Mouse (Mus musculus): ENCODE measurements at regions not wholly inside any gene's neighbourhood (a gene's known extent, or its start where the extent isn't known, plus 50 kb on each side); places are given as distances from the start of the nearest gene placed in this dataset.

DNA sequence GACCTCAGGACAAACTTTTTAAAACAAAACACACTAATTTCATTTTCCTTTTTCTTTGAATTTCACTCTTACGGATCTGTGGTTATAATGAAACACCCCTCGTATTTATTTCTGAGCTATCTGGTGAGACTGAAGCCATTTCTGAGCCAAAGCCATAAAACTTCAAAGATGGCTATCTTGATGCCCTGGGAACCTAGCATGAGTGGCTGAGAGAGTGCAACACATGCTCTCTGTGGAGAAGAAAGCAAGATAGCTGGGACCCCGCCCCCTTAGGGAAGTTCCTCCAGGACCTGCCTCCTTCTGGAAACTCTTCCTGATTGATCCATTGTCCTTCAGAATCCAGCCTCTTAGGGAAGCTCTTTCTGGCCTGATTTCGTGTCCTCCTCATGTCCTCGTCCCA lies 57.6 kb upstream of the Myb start:
- DNase-seq, result no peak

DNA sequence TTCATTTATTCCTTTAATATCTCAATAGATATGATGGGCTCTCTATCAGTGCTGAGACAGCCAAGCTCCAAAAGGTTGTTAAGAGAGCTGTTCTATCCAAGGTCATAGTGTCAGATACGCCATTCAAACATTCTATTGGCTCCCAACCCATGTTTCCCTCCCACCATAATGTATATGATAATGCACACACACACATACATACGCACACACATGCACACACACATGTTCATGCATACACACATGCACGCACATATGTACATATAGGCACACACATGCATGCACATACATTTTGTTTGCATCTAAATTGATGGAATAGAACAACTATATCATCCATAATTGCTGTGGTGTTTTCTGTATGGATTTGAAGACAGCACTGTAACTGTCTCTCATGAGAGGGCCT lies 60.0 kb upstream of the Myb start:
- DNase-seq, result no peak

DNA sequence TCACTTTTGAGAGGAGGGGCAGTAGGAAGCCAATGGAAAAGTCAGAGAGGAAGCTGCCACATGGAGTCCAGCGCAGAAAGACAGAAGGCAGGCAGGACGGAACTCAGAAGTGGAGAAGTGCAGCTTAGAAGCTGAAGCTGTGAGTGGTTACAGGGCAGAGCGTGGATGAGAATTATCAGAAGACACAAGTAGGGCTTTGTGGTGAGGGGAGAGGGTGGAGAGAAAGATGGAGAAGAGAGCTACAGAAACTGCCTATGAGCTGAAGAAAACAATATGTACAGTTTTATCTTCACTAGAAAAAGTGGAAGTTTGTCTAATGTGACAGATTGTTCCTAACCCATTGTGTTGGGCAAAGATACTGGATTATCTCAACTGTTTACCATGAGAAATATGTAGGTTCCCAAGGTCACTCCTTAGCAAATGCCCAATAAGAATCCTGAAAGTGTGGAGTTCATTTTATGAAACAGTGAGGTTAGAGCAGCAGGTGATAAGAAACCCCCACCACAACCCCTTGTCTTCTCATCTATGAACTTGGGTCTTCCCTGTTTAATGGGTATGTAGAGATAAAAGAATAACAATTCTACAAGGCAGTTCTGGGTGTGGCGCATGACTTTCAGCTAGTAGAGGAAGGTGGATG lies 60.6 kb upstream of the Myb start:
- no peak for DNase-seq

DNA sequence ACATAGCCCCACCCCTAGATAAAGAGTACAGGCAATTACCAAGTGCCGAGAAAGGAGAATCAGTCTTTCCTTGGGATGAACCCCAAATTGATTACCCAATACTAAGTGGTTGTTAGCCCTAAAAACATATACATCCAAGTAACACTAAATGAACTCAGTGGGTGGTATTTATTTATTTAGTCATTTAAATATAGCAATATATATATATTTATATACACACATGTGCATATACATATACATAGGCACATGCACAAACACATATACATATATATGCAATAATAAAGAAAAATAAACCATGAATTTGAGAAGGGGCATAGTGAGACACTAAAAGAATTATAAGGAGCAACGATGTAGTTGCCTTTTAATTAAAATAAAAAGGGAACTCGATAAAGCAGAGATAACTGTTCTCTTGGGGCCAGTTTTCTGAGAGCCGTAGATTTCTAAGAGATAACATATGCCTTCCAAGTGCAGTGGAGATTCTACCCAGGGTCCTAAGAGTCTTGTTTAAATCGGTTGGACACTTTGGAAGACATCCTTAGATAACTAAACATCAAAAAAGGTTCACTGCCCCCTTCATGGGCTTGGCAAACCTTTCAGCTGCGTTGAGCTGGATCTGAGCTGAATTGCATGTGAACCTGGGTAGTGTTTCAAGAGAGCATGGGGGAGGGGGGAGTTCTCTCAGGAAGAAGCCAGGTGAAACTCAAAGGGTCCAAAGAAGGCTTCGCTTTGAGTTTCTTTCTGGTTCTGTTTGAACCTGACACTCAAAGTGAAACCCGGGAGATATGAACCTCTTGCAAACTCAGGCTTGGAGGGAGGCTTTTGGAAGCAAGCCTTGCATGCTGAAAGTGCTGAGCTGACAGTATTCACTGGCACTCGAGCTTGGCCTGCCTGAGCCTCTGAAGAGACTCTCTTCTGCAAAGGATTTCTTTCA lies 61.6 kb upstream of the Myb start:
- DNase-seq, result peak; percentile 23

DNA sequence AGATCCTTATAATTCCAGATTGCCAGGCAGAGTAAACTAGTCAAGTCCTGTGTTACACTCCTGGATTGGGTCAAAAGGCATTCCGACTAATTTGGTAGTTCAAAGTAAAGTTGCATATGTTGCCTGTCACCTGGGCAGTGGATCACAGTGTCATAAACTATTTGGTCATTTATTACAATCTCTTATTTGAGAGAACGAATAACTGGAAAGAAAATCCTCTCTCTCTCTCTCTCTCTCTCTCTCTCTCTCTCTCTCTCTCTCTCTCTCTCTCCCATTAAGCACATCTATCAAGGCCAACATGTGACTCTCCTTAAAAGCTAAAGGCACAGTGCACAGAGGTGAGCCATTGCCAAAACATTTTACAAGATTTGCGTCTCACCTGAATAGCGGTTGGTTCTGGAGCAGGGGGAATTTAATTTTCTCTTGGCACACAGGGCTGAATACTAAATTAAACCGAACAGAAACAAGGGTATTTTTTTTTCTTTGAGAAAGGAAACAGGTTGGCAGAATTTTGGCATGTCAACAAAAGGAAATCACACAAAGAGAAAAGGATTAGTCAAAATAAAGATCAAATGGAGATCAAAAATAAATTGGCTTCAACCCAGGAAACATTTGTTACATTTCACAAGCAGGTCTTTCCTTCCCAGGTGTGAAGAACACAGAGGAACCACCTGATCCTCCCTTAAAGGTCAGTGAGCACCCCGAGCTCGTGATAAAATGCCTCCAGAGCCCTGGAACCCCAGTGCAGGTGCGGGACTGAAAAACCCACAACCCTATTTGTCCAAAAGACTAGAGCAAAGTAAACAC lies 62.5 kb upstream of the Myb start:
- no peak for DNase-seq

DNA sequence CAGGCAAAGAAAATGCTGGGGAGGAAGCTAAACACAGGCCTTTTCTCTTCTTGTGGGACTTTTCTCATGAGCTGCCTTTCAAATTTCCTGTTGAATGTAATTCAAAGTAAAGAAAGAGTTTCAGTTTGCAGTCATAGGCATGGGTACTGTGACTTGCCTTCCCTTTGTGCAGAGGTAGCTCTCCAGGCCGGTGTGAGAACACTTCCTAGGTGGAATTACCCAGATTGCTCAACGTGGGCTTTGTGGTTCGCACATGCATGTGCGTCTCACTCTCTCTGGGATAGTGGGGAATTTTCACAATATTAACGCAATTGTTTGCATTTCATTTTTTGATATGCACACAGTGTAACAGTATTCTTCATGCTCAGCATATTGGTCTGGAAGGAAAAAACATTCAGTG lies 63.4 kb upstream of the Myb start:
- DNase-seq, result no peak

DNA sequence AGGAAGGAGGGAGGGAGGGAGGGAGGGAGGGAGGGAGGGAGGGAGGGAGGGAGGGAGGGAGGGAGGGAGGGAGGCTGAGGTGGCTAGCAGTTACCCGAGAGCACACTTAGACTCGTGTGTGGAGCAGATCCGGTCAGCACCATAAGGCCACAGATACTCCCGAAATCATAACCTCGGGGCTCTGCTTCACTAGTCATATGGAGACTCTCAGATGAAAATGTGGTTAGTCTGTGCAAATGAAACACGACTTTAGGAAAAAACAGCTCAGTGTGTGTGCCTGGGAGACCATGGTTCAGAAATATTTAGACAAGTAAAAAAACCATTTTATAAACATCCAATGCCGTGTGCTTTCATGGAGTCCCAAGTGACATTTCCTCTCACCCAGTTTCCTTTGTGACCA lies 65.4 kb upstream of the Myb start:
- no peak for DNase-seq

DNA sequence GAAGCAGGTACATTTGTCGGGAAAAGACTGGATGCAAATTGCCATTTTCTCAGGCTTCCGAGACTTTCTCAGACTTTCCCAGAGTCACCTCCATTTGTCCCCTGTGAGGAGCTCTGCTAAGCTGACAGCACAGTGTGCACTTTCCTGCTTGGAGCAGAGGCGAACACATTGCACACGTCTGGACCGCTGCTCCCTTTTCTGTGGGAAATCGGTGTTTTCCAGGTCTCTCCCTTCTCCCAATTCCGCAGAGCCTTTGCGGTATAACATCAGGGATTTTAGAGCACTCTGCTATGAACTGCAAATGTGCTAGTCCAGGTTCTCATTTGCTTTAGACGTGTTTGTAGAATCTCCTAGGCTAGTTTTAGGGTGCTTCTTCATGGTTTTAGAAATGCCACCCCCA lies 67.0 kb upstream of the Myb start:
- DNase-seq, result no peak

DNA sequence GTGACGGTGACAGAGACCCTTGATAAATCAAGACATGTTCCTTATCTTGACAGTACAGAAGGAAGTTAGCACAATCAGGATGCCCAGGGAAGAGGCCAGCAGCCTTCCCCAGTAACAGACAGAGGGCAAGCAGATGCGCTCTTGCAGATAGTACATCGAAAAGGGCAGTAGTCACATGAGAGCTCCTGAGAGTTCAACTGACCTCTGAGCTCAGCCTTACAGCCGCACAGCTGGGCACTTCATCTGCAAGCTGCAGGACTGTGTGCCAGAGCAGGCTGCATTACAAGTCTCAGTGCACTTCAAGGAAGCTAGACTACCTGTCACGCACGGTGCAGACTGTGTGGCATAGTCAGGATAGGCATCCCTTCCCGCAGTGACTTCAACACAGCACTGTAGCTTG lies 67.2 kb upstream of the Hbs1l start:
- no peak for DNase-seq

DNA sequence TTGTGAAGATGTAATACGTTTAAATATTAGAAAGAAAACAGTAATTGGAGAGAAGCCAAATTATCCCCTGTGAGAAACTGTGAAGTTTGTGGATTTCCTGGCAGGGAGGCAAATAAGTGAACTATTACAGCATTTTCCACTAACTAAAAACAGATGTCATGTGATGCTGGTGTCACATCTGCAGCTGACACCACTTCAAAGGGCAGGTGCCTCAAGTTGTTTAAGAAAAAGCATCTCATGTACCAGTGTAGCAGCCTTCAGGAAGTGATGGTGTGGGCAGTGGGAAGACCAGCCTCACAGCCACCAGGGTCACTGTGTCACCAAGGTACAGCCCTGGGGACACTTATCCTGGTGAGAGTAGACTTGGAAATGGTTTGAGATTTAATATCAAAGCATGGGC lies 60.6 kb upstream of the Hbs1l start:
- DNase-seq, result no peak

DNA sequence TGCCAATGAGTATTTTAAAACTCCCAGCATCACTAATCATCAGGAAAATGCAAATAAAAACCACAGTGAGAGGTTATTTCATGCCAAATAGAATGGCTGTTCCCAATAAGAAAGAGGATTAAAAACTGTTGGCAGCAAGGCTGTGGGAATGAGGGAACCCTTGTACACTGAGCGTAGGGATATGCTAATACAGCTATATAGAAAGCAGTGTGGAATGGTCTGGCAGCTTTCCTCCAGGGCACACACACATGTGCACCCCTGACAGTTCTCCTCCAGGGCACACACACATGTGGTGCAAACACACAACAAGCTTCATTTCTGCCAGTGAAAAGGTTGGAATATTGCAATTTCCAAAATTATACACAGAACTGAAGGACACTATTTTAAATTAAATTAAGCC lies 58.8 kb upstream of the Hbs1l start:
- no peak for DNase-seq

DNA sequence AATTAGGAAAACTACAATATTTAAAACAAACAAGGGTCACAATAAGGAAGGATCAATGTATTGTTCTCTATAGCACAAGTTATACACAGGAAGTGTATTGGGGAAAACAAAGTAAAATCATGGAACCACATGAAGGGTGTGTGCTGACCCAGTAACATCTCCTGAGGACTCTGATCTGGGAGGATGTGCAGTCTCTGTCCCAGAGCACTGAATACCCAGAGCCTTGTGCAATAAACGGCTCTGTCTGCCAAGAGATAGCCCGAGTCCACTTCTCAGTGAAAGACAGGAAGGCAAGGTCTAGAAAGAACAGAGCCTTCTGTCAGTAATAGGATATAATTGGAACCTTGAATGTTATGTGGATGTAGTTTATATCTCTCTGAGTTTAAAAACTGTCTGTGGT lies 56.3 kb upstream of the Hbs1l start:
- DNase-seq, result no peak

DNA sequence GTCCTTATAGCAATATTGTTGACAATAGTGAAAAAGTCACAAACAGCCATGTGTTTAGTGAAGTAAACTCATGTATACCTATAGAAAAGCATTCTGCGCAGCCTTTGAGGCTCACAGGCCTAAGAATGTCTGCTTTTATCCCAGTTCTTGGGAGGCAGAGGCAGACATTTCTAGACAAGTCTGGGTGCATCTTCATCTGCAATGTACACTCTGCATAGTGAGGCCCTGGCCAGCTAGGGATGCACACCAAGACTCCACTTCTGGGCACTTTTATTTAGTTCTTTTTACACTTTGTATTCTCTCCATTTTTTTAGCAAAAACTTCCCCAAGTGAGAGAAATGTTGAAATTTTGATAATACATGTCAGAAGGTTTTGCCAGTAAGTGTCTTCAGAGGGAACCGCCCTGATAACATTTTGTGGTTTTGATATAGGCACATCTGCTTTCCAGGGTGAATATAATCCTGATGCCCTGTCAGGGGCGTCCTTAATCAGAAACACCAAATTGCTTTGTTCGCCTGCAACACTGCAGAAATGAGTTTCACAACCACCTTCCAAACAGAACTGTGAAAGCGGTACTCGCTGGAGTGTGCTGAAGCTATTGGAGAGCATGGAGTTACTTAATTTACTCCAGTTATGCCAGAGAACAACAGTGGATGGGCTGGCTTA lies 54.1 kb upstream of the Hbs1l start:
- no peak for DNase-seq

DNA sequence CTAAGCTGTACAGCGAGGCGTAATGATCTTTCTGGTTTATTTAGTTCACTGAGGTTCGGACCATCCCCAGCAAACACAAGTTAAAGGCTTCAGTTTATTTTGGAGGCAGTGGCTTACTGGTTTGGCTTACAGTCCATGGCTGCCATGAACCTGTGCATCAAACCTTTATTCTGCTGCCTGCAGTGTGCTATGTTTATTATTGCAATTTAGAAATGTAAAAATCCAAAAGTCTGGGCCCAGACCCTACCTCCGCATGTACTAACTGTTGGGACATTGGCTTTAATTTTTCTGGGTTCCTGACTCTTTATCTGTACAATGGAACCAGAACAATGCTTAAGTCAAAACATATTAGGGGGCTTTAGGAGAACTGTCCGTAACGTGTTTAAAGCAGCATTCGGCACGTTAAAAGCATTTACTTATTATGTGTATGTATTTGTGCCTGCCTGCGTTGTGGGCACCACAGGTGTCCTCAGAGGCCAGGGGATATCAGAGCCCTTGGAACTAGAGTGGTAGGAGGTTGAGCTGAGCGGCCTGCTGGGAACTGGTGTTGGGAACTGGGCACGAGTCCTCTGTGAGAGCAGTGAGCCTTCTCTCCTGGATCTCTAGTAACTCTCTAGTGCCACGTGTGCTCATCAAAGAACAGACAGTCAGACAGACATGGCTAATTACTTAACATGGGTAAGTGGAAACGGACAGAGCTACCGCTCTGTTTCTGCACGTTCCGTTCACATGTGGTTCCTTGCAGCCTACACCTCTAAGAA lies 53.1 kb upstream of the Hbs1l start:
- DNase-seq, result no peak

DNA sequence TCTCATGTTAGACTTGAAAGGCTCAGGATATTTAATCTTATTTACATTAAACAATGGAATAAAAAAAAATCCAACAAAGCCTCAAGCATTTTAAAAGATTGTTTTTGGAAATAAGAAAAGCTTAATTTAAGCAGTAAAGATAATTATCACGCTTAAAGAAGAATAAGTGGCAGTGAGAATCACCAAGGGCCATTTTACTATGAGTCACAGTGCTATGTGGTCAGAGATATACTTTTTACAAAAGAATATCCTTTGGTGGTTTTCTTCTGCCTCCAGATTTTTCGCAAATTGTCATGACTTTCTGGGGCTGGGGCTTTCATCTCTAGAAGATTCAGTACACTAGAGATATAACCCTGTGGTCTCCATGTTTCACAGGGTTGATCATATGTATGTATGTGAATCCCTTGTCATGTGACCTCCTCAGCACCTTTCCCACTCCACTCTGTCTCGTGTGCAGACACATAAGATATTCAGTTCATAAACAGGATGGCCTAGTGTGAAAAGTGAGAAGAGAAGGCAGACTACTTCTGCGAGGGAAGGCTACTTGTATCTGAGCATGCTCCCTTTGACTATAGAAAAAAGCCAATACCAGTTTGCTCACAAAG lies 50.8 kb upstream of the Hbs1l start:
- no peak for DNase-seq

DNA sequence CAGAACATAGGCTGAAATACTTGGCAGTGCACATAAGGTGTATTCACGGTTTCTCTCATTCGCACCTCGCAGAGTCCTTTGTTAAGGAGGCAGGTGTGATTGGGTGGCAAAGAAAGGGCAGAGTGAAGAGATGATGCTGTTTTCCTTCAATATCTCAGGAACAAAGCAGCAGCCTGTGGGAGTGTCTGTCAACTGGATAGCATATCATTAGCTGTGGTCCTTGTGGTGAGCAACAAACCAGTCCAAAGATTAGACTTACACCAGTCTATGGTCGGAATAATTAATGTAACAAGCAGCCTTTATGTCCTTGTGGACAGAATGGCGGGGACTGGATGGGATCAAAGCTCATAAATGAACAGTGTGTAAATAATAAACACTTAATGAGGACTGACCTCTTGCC lies 50.2 kb upstream of the Hbs1l start:
- no peak for DNase-seq

Data from adrenal gland, postnatal 10 days (tissue).